Mouse (Mus musculus): ENCODE results near the gene Nfatc2ip. TPM values are rescaled to one million over a fixed set of nuclear protein-coding genes. Genes with fewer than 3 reads are reported as not detected.
A peak's percentile ranks its signal among the peaks of the same experiment; 100 is the strongest.

Gene Nfatc2ip
- polyA plus RNA-seq, 1 experiment = 24.3 TPM

DNA sequence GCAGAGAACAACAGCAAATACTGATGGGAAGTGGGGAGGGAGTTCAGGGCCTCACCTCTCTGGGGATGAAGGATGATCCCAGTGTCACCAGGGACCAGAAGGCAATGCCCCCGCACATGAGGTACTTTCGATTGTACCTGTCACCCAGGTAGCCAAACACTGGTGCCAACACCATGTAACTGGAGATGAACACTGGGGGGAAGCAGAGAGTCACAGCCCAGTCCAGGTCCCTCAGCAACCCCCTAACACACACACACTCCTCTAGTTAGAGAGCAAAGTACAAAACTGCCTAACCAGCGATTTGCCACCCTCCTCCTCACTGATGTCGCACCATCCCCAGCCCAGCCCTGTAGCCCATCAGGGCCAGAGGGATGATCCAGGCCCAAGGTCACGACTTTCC lies 21.5 kb downstream of the Nfatc2ip start:
- Histone ChIP-seq H3K27me3 (ENCODE audit: control insufficient read depth, insufficient read depth, low read length) (no peaks in the 10 kb centered on the region), H3K27ac (ENCODE audit: control insufficient read depth, insufficient read depth, low read length) (no peak overlapping the region), H3K4me1 (replicated peaks; ENCODE audit: control insufficient read depth, insufficient read depth, low read length) (peaks cover 30% of the 10 kb centered on the region), H3K36me3 (ENCODE audit: control insufficient read depth, insufficient read depth, low read length) (peaks cover 8% of the 10 kb centered on the region; the same call in 1 of the 2 replicates), H3K4me3 (ENCODE audit: control insufficient read depth, insufficient read depth, low read length) (no peak overlapping the region)
- no peak for TF ChIP-seq POLR2A (IDR thresholded peaks at IDR 0.05; ENCODE audit: control insufficient read depth, extremely low read depth, insufficient read depth, low read length, poor library complexity)
- no peak for TF ChIP-seq CTCF (IDR thresholded peaks at IDR 0.05; ENCODE audit: borderline replicate concordance, control insufficient read depth, extremely low read depth, insufficient read depth, low read length, poor library complexity)
- 87% methylated on average over 5 of the region's 5 CpGs for WGBS
- no peak for DNase-seq

DNA sequence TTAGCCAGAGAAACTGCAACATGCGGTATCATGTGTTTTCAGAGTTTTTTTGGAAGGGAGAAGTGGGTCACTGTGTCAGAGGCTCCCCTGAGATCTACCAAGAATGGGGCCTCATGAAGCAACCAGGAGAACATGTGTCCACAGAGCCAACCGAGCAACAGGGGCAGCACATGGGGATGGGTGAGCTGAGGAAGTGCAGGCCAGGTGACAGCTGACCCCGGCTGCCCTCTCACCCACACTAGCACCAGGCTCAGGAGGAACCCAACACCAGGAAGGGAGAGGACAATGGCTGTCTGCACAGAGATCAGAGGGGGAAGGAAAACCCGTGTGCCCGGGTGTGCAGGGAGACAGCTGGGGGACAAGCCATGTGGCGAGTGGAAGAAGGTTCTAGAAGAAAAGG lies 22.0 kb downstream of the Nfatc2ip start:
- Histone ChIP-seq H3K27me3 (ENCODE audit: control insufficient read depth, insufficient read depth, low read length) (no peaks in the 10 kb centered on the region), H3K4me3 (ENCODE audit: control insufficient read depth, insufficient read depth, low read length) (no peak overlapping the region), H3K27ac (ENCODE audit: control insufficient read depth, insufficient read depth, low read length) (no peak overlapping the region), H3K36me3 (ENCODE audit: control insufficient read depth, insufficient read depth, low read length) (peaks cover 8% of the 10 kb centered on the region; the same call in 1 of the 2 replicates), H3K4me1 (replicated peaks; ENCODE audit: control insufficient read depth, insufficient read depth, low read length) (peaks cover 34% of the 10 kb centered on the region)
- DNase-seq = no peak
- 80% methylated on average over 6 of the region's 6 CpGs for WGBS
- TF ChIP-seq CTCF (IDR thresholded peaks at IDR 0.05; ENCODE audit: borderline replicate concordance, control insufficient read depth, extremely low read depth, insufficient read depth, low read length, poor library complexity) (no peak), POLR2A (IDR thresholded peaks at IDR 0.05; ENCODE audit: control insufficient read depth, extremely low read depth, insufficient read depth, low read length, poor library complexity) (no peak)

GRCm38 (mm10) chr7:126373007-126373406 lies 23.5 kb downstream of the Nfatc2ip start:
- H3K4me3 ChIP-seq (ENCODE audit: control insufficient read depth, insufficient read depth, low read length) = no peak overlapping the region
- H3K27me3 ChIP-seq (ENCODE audit: control insufficient read depth, insufficient read depth, low read length) = no peaks in the 10 kb centered on the region
- TF ChIP-seq POLR2A (IDR thresholded peaks at IDR 0.05; ENCODE audit: control insufficient read depth, extremely low read depth, insufficient read depth, low read length, poor library complexity) = no peak
- no peak for TF ChIP-seq CTCF (IDR thresholded peaks at IDR 0.05; ENCODE audit: borderline replicate concordance, control insufficient read depth, extremely low read depth, insufficient read depth, low read length, poor library complexity)
- H3K4me1 ChIP-seq (replicated peaks; ENCODE audit: control insufficient read depth, insufficient read depth, low read length) = peaks cover 34% of the 10 kb centered on the region
- H3K36me3 ChIP-seq (ENCODE audit: control insufficient read depth, insufficient read depth, low read length) = peaks cover 8% of the 10 kb centered on the region; the same call in 1 of the 2 replicates
- no peak overlapping the region for H3K27ac ChIP-seq (ENCODE audit: control insufficient read depth, insufficient read depth, low read length)
- WGBS = 92% methylated on average over 9 of the region's 9 CpGs
- DNase-seq = no peak

DNA sequence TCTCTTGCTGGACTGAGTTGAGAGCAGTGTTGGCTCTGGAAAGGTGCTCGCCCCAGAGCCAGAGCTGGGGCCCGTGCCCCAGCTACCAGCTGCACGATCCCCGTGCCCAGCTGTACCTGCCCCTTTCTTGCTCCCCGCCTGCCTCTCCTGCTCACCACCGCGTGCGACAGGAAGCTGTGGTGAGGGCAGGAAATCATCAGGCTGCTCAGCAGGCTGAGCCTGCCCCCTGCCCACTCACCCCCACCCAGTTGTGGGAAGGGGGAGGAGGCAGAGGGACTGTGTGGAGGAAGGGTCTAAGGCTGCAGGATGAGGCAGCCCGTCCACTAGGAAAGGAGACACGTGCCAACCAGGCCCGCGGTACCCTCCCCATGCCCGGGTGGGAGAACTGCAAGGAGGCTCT lies 27.1 kb downstream of the Nfatc2ip start, which contains the start of gene Lat:
TSS of gene Lat (minus strand) at position 178 of the 400 bp plus-strand sequence.
- DNase-seq = peak; percentile 96
- Histone ChIP-seq H3K27me3 (ENCODE audit: control insufficient read depth, insufficient read depth, low read length) (no peaks in the 10 kb centered on the region), H3K36me3 (ENCODE audit: control insufficient read depth, insufficient read depth, low read length) (peaks cover 32% of the 10 kb centered on the region), H3K4me3 (ENCODE audit: control insufficient read depth, insufficient read depth, low read length) (peak within 1 kb of the TSS; percentile 93), H3K27ac (ENCODE audit: control insufficient read depth, insufficient read depth, low read length) (peak within 1 kb of the TSS; percentile 88), H3K4me1 (replicated peaks; ENCODE audit: control insufficient read depth, insufficient read depth, low read length) (peaks cover 30% of the 10 kb centered on the region)
- 5% methylated on average over 13 of the region's 13 CpGs for WGBS
- TF ChIP-seq POLR2A (IDR thresholded peaks at IDR 0.05; ENCODE audit: control insufficient read depth, extremely low read depth, insufficient read depth, low read length, poor library complexity) (peak; percentile 98), CTCF (IDR thresholded peaks at IDR 0.05; ENCODE audit: borderline replicate concordance, control insufficient read depth, extremely low read depth, insufficient read depth, low read length, poor library complexity) (0 out of 2 replicates have a peak, but pooled peaks have one; percentile 51)

DNA sequence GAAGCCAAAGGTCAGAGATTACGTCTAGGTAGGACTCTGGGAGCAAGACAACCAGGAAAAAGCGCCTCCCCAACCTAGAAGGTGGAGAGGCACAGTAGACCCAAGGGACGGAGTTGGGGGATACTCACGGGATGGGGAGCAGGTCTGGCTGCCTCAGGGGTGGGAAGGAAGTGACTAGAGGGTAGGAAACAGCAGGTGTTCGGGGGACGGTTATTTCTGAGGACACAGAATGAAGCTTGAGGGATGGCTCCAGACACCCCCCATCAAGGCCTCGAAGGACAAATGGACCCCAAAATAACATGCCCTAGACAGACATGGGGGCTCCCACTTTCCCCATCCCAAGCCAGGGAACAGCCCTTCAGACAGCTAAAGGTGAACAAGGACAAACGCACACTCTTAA lies 28.2 kb downstream of the Nfatc2ip start:
- peak overlapping the region; percentile 93 for H3K4me3 ChIP-seq (ENCODE audit: control insufficient read depth, insufficient read depth, low read length)
- DNase-seq = peak; percentile 55
- WGBS = 9% methylated on average over 8 of the region's 8 CpGs
- H3K27ac ChIP-seq (ENCODE audit: control insufficient read depth, insufficient read depth, low read length) = peak overlapping the region; percentile 88
- H3K4me1 ChIP-seq (replicated peaks; ENCODE audit: control insufficient read depth, insufficient read depth, low read length) = peaks cover 36% of the 10 kb centered on the region
- peaks cover 42% of the 10 kb centered on the region for H3K36me3 ChIP-seq (ENCODE audit: control insufficient read depth, insufficient read depth, low read length)
- H3K27me3 ChIP-seq (ENCODE audit: control insufficient read depth, insufficient read depth, low read length) = no peaks in the 10 kb centered on the region
- no peak for TF ChIP-seq CTCF (IDR thresholded peaks at IDR 0.05; ENCODE audit: borderline replicate concordance, control insufficient read depth, extremely low read depth, insufficient read depth, low read length, poor library complexity)
- no peak for TF ChIP-seq POLR2A (IDR thresholded peaks at IDR 0.05; ENCODE audit: control insufficient read depth, extremely low read depth, insufficient read depth, low read length, poor library complexity)

DNA sequence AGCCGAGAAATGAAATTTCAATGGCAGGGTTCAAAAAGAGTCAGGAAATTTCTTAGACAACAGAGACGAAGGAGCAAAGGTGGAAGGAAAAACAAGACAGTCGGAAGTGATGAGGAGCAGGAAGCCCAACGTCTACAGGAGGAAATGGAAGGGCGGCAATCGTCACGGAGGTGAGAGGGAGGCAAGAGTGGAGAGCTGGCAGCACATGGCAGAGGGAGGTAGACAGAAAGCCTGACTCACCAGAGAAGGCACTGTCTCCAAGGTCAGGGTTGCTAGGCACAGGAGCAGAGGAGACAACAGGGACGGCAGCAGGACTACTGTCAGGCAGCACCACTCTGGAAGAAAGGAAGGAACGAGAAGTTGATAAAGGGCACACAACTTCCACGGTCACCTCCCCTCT lies 28.9 kb downstream of the Nfatc2ip start:
- H3K4me3 ChIP-seq (ENCODE audit: control insufficient read depth, insufficient read depth, low read length) = peak overlapping the region; percentile 93
- 21% methylated on average over 10 of the region's 10 CpGs for WGBS

DNA sequence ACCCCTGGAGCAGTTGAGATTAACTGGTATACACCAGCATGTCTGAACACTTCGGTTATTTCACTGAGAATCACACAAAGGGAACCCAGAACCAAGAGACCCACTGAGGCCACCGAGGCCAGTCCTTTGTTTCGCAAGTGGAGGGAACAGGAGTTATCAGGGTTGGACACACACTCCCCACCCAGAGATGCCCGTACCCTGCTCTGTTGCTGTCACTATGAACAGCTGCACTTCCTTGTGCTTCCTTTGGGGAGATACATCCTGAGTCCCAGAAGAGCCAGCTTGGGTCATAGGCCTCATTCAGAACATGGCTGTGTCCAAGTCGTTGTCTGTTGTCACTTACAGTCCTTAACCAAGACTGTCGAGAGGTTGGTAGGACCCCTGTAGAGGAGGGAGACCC lies 33.5 kb downstream of the Nfatc2ip start:
- Histone ChIP-seq H3K4me1 (replicated peaks; ENCODE audit: control insufficient read depth, insufficient read depth, low read length) (peaks cover 52% of the 10 kb centered on the region), H3K27me3 (ENCODE audit: control insufficient read depth, insufficient read depth, low read length) (no peaks in the 10 kb centered on the region), H3K27ac (ENCODE audit: control insufficient read depth, insufficient read depth, low read length) (no peak overlapping the region), H3K36me3 (ENCODE audit: control insufficient read depth, insufficient read depth, low read length) (peaks cover 46% of the 10 kb centered on the region), H3K4me3 (ENCODE audit: control insufficient read depth, insufficient read depth, low read length) (no peak overlapping the region)
- no peak for TF ChIP-seq POLR2A (IDR thresholded peaks at IDR 0.05; ENCODE audit: control insufficient read depth, extremely low read depth, insufficient read depth, low read length, poor library complexity)
- TF ChIP-seq CTCF (IDR thresholded peaks at IDR 0.05; ENCODE audit: borderline replicate concordance, control insufficient read depth, extremely low read depth, insufficient read depth, low read length, poor library complexity) = no peak
- no peak for DNase-seq
- WGBS = 93% methylated on average over 6 of the region's 6 CpGs

More for the DNA sequence above, 28.9 kb downstream of the Nfatc2ip start:
- Histone ChIP-seq H3K4me1 (replicated peaks; ENCODE audit: control insufficient read depth, insufficient read depth, low read length) (peaks cover 42% of the 10 kb centered on the region), H3K36me3 (ENCODE audit: control insufficient read depth, insufficient read depth, low read length) (peaks cover 50% of the 10 kb centered on the region), H3K27me3 (ENCODE audit: control insufficient read depth, insufficient read depth, low read length) (no peaks in the 10 kb centered on the region), H3K27ac (ENCODE audit: control insufficient read depth, insufficient read depth, low read length) (peak overlapping the region; percentile 88)
- peak; percentile 53 for DNase-seq
- TF ChIP-seq POLR2A (IDR thresholded peaks at IDR 0.05; ENCODE audit: control insufficient read depth, extremely low read depth, insufficient read depth, low read length, poor library complexity) = no peak
- TF ChIP-seq CTCF (IDR thresholded peaks at IDR 0.05; ENCODE audit: borderline replicate concordance, control insufficient read depth, extremely low read depth, insufficient read depth, low read length, poor library complexity) = no peak

Data from thymus, adult 2 months (tissue).